Mouse (Mus musculus) liver, adult 2 months (tissue): ENCODE data around the gene Gpi1. TPM values are rescaled to one million over a fixed set of nuclear protein-coding genes. Genes with fewer than 3 reads are reported as not detected.
A peak's percentile ranks its signal among the peaks of the same experiment; 100 is the strongest.

ENCODE experiments used
- DNase-seq: peaks from one replicate; pipeline ENCODE4 v3.0.0-alpha.2; 2011; ENCODE audit warnings: low read depth, low spot score; ENCODE audit errors: extremely low read depth
- H3K27ac ChIP-seq: fragments of 200-500 bp; replicated peaks from 2 replicates; pipeline ENCODE4 v1.5.1; 2012; ENCODE audit warnings: low read depth, mild to moderate bottlenecking, control low read depth, inconsistent platforms, low read length; ENCODE audit not compliant: insufficient read depth
- H3K27me3 ChIP-seq: fragments of 200-500 bp; 2 replicates; pipeline ENCODE4 v1.6.1; 2012; ENCODE audit warnings: mild to moderate bottlenecking, moderate library complexity, low read length, inconsistent platforms; ENCODE audit not compliant: control insufficient read depth, insufficient read depth
- H3K36me3 ChIP-seq: fragments of 200-500 bp; 2 replicates; pipeline ENCODE4 v1.6.1; 2012; ENCODE audit warnings: low read length, inconsistent platforms; ENCODE audit not compliant: control insufficient read depth, insufficient read depth
- H3K4me1 ChIP-seq: fragments of 200-500 bp; 2 replicates; pipeline ENCODE4 v1.6.1; 2011; ENCODE audit warnings: low read length; ENCODE audit not compliant: control insufficient read depth, insufficient read depth
- H3K4me3 ChIP-seq: fragments of 200-500 bp; 2 replicates; pipeline ENCODE4 v1.5.1; 2011; ENCODE audit warnings: low read depth, mild to moderate bottlenecking, control low read depth, low read length, moderate library complexity; ENCODE audit not compliant: insufficient read depth
- H3K79me2 ChIP-seq: fragments of 200-500 bp; 2 replicates; pipeline ENCODE4 v1.6.1; 2012; ENCODE audit warnings: inconsistent platforms, mild to moderate bottlenecking, low read length, moderate library complexity; ENCODE audit not compliant: control insufficient read depth, insufficient read depth
- H3K9ac ChIP-seq: fragments of 200-500 bp; 2 replicates; pipeline ENCODE4 v1.6.1; 2012; ENCODE audit warnings: low read depth, mild to moderate bottlenecking, control low read depth, inconsistent platforms, low read length
- CTCF ChIP-seq: fragments of 200-500 bp; IDR thresholded peaks from 2 replicates; pipeline ENCODE4 v1.5.1; 2011; ENCODE audit warnings: low read depth, low read length, control low read depth
- POLR2A ChIP-seq: fragments of 200-500 bp; IDR thresholded peaks from 2 replicates; pipeline ENCODE4 v1.6.1; 2011; ENCODE audit warnings: low read length, control low read depth; ENCODE audit not compliant: insufficient read depth; ENCODE audit errors: extremely low read depth
- WGBS: fragments of 180-500 bp; shearing (Covaris S2); methylation state at CpG from one replicate; pipeline ENCODE4 v1.1.7; 2018; 5-methylcytosine and 5-hydroxymethylcytosine counted together
- polyA plus RNA-seq: library from polyadenylated mRNA; depleted of rRNA; stranded (reverse); fragments of >200 nt; gene quantifications from 2 replicates; pipeline ENCODE4 v1.2.3, GENCODE M21; 2012
- total RNA-seq: library from RNA; depleted of rRNA; stranded (reverse); fragments of >200 nt; gene quantifications from 2 replicates; pipeline ENCODE4 v1.2.3, GENCODE M21; 2014

Gpi1 gene
- total and polyA plus RNA-seq, 2 experiments: 61.8 to 127 TPM

GRCm38 (mm10) chr7:34265876-34266346, 35.8 kb upstream of the Gpi1 start:
- Histone ChIP-seq H3K79me2 (no peaks in the 10 kb centered on the region), H3K36me3 (peaks cover 19% of the 10 kb centered on the region), H3K27ac (peak overlapping the region; percentile 57), H3K4me3 (no peak overlapping the region), H3K4me1 (peaks cover 6% of the 10 kb centered on the region), H3K9ac (no peak overlapping the region), H3K27me3 (no peaks in the 10 kb centered on the region)
- 8% methylated on average over 5 of the region's 5 CpGs for WGBS
- peak; percentile 84 for DNase-seq
- TF ChIP-seq CTCF (peak; percentile 67), POLR2A (no peak)

- Histone ChIP-seq H3K4me3 (no peak overlapping the region), H3K27me3 (no peaks in the 10 kb centered on the region), H3K27ac (no peak overlapping the region), H3K79me2 (no peaks in the 10 kb centered on the region), H3K36me3 (peaks cover 29% of the 10 kb centered on the region), H3K4me1 (peaks cover 6% of the 10 kb centered on the region), H3K9ac (no peak overlapping the region)
- 69% methylated on average over 5 of the region's 5 CpGs for WGBS
- DNase-seq: peak; percentile 9
- TF ChIP-seq POLR2A (no peak), CTCF (no peak)
These were observed 33.3 kb upstream of the Gpi1 start for GRCm38 (mm10) chr7:34263437-34263836.

GRCm38 (mm10) chr7:34258407-34258806, 28.3 kb upstream of the Gpi1 start:
- no peak for DNase-seq
- no peaks in the 10 kb centered on the region for H3K27me3 ChIP-seq
- TF ChIP-seq POLR2A: no peak
- WGBS: 93% methylated on average over 1 of the region's 1 CpGs
- H3K36me3 ChIP-seq: peaks cover 66% of the 10 kb centered on the region
- H3K4me3 ChIP-seq: no peak overlapping the region
- H3K9ac ChIP-seq: no peak overlapping the region
- no peak overlapping the region for H3K27ac ChIP-seq
- no peaks in the 10 kb centered on the region for H3K79me2 ChIP-seq
- no peaks in the 10 kb centered on the region for H3K4me1 ChIP-seq

- TF ChIP-seq POLR2A (no peak), CTCF (no peak)
- Histone ChIP-seq H3K4me3 (no peak overlapping the region), H3K79me2 (no peaks in the 10 kb centered on the region), H3K27ac (no peak overlapping the region), H3K9ac (no peak overlapping the region), H3K4me1 (no peaks in the 10 kb centered on the region), H3K36me3 (peaks cover 66% of the 10 kb centered on the region), H3K27me3 (no peaks in the 10 kb centered on the region)
- no peak for DNase-seq
- WGBS: 81% methylated on average over 9 of the region's 9 CpGs
These were observed 27.1 kb upstream of the Gpi1 start for GRCm38 (mm10) chr7:34257279-34257678.

- 75% methylated on average over 1 of the region's 1 CpGs for WGBS
- no peak for TF ChIP-seq POLR2A
- no peak for TF ChIP-seq CTCF
- Histone ChIP-seq H3K79me2 (no peaks in the 10 kb centered on the region), H3K4me3 (no peak overlapping the region), H3K36me3 (peaks cover 64% of the 10 kb centered on the region), H3K27ac (no peak overlapping the region), H3K4me1 (no peaks in the 10 kb centered on the region), H3K9ac (no peak overlapping the region), H3K27me3 (no peaks in the 10 kb centered on the region)
- DNase-seq: no peak
These were observed 25.8 kb upstream of the Gpi1 start for GRCm38 (mm10) chr7:34255916-34256315.

- Histone ChIP-seq H3K4me1 (no peaks in the 10 kb centered on the region), H3K27me3 (no peaks in the 10 kb centered on the region), H3K79me2 (no peaks in the 10 kb centered on the region), H3K27ac (no peak overlapping the region), H3K4me3 (no peak overlapping the region), H3K36me3 (peaks cover 63% of the 10 kb centered on the region), H3K9ac (no peak overlapping the region)
- DNase-seq: no peak
- 81% methylated on average over 3 of the region's 3 CpGs for WGBS
- no peak for TF ChIP-seq POLR2A
- TF ChIP-seq CTCF: no peak
These were observed 25.0 kb upstream of the Gpi1 start for GRCm38 (mm10) chr7:34255137-34255536.
